Mouse (Mus musculus) macrophage (primary cell): ENCODE measurements at regions not wholly inside any gene's neighbourhood (a gene's known extent, or its start where the extent isn't known, plus 50 kb on each side); places are given as distances from the start of the nearest gene placed in this dataset.

Experiments
- H3K27ac ChIP-seq: fragments of 350-480 bp; formaldehyde crosslinking; 2 replicates; pipeline ENCODE4 v1.9.0; 2021
- H3K36me3 ChIP-seq: fragments of 350-480 bp; formaldehyde crosslinking; 2 replicates; pipeline ENCODE4 v1.9.0; 2021; ENCODE audit errors: inconsistent target
- H3K4me3 ChIP-seq: fragments of 350-480 bp; formaldehyde crosslinking; 2 replicates; pipeline ENCODE4 v1.9.0; 2021; ENCODE audit errors: inconsistent target
- H3K79me2 ChIP-seq: fragments of 350-480 bp; formaldehyde crosslinking; 2 replicates; pipeline ENCODE4 v1.9.0; 2021; ENCODE audit errors: inconsistent target
- WGBS: methylation state at CpG from one replicate; pipeline ENCODE4 v1.1.7; 2026; ENCODE audit warnings: inconsistent platforms; ENCODE audit not compliant: missing documents; 5-methylcytosine and 5-hydroxymethylcytosine counted together

- Histone ChIP-seq H3K27ac (no peak overlapping the region), H3K79me2 (no peaks in the 10 kb centered on the region), H3K4me3 (no peak overlapping the region), H3K36me3 (no peaks in the 10 kb centered on the region)
- 100% methylated on average over 5 of the region's 5 CpGs for WGBS
These were observed 175.6 kb upstream of the Hmga2 start for GRCm38 (mm10) chr10:120651845-120652244.

- 96% methylated on average over 9 of the region's 9 CpGs for WGBS
- no peaks in the 10 kb centered on the region for H3K79me2 ChIP-seq
- no peak overlapping the region for H3K4me3 ChIP-seq
- no peak overlapping the region for H3K27ac ChIP-seq
- no peaks in the 10 kb centered on the region for H3K36me3 ChIP-seq
These were observed 174.1 kb upstream of the Hmga2 start for GRCm38 (mm10) chr10:120650336-120650735.

- no peaks in the 10 kb centered on the region for H3K36me3 ChIP-seq
- H3K4me3 ChIP-seq: no peak overlapping the region
- H3K27ac ChIP-seq: no peak overlapping the region
- H3K79me2 ChIP-seq: no peaks in the 10 kb centered on the region
- WGBS: 93% methylated on average over 3 of the region's 3 CpGs
These were observed 172.5 kb upstream of the Hmga2 start for GRCm38 (mm10) chr10:120648741-120649140.

- Histone ChIP-seq H3K27ac (no peak overlapping the region), H3K4me3 (no peak overlapping the region), H3K36me3 (no peaks in the 10 kb centered on the region), H3K79me2 (no peaks in the 10 kb centered on the region)
- 77% methylated on average over 7 of the region's 7 CpGs for WGBS
These were observed 171.8 kb upstream of the Hmga2 start for GRCm38 (mm10) chr10:120648031-120648430.

- Histone ChIP-seq H3K27ac (no peak overlapping the region), H3K79me2 (no peaks in the 10 kb centered on the region), H3K4me3 (no peak overlapping the region), H3K36me3 (no peaks in the 10 kb centered on the region)
- WGBS: 86% methylated on average over 3 of the region's 3 CpGs
These were observed 171.1 kb upstream of the Hmga2 start for GRCm38 (mm10) chr10:120647323-120647722.

- Histone ChIP-seq H3K36me3 (no peaks in the 10 kb centered on the region), H3K4me3 (no peak overlapping the region), H3K79me2 (no peaks in the 10 kb centered on the region), H3K27ac (no peak overlapping the region)
- 94% methylated on average over 14 of the region's 14 CpGs for WGBS
These were observed 170.6 kb upstream of the Hmga2 start for GRCm38 (mm10) chr10:120646862-120647311.

GRCm38 (mm10) chr10:120640847-120641246 lies 164.6 kb upstream of the Hmga2 start:
- no peak overlapping the region for H3K27ac ChIP-seq
- no peaks in the 10 kb centered on the region for H3K36me3 ChIP-seq
- H3K79me2 ChIP-seq: no peaks in the 10 kb centered on the region
- 76% methylated on average over 5 of the region's 5 CpGs for WGBS
- H3K4me3 ChIP-seq: no peak overlapping the region

GRCm38 (mm10) chr10:120638316-120638715 lies 162.0 kb upstream of the Hmga2 start:
- WGBS: 92% methylated on average over 4 of the region's 4 CpGs
- H3K36me3 ChIP-seq: no peaks in the 10 kb centered on the region
- no peak overlapping the region for H3K4me3 ChIP-seq
- H3K27ac ChIP-seq: no peak overlapping the region
- no peaks in the 10 kb centered on the region for H3K79me2 ChIP-seq

- no peaks in the 10 kb centered on the region; the same call in 1 of the 2 replicates for H3K79me2 ChIP-seq
- H3K27ac ChIP-seq: peak overlapping the region; percentile 56
- H3K36me3 ChIP-seq: no peaks in the 10 kb centered on the region
- WGBS: 46% methylated on average over 21 of the region's 21 CpGs
- H3K4me3 ChIP-seq: no peak overlapping the region
These were observed 159.7 kb upstream of the Hmga2 start for GRCm38 (mm10) chr10:120635818-120636543.

- no peaks in the 10 kb centered on the region for H3K36me3 ChIP-seq
- peak overlapping the region; percentile 56 for H3K27ac ChIP-seq
- WGBS: 91% methylated on average over 5 of the region's 5 CpGs
- peaks cover 6% of the 10 kb centered on the region; the same call in 1 of the 2 replicates for H3K79me2 ChIP-seq
- no peak overlapping the region for H3K4me3 ChIP-seq
These were observed 158.9 kb upstream of the Hmga2 start for GRCm38 (mm10) chr10:120635194-120635593.

- Histone ChIP-seq H3K4me3 (no peak overlapping the region), H3K36me3 (no peaks in the 10 kb centered on the region), H3K27ac (peak overlapping the region; percentile 89), H3K79me2 (peaks cover 18% of the 10 kb centered on the region; the same call in 1 of the 2 replicates)
- WGBS: 65% methylated on average over 2 of the region's 2 CpGs
These were observed 155.8 kb upstream of the Hmga2 start for GRCm38 (mm10) chr10:120632071-120632470.

GRCm38 (mm10) chr10:120628066-120628465 lies 151.8 kb upstream of the Hmga2 start:
- 24% methylated on average over 5 of the region's 5 CpGs for WGBS
- no peak overlapping the region for H3K4me3 ChIP-seq
- no peaks in the 10 kb centered on the region for H3K36me3 ChIP-seq
- peaks cover 18% of the 10 kb centered on the region; the same call in 1 of the 2 replicates for H3K79me2 ChIP-seq
- H3K27ac ChIP-seq: peak overlapping the region; percentile 98

- H3K36me3 ChIP-seq: no peaks in the 10 kb centered on the region
- no peak overlapping the region for H3K4me3 ChIP-seq
- peaks cover 14% of the 10 kb centered on the region; the same call in 1 of the 2 replicates for H3K79me2 ChIP-seq
- WGBS: 9% methylated on average over 5 of the region's 5 CpGs
- peak overlapping the region; percentile 98 for H3K27ac ChIP-seq
These were observed 149.2 kb upstream of the Hmga2 start for GRCm38 (mm10) chr10:120625474-120625873.

GRCm38 (mm10) chr10:120624203-120624942 lies 148.1 kb upstream of the Hmga2 start:
- WGBS: 69% methylated on average over 8 of the region's 10 CpGs
- Histone ChIP-seq H3K36me3 (no peaks in the 10 kb centered on the region), H3K4me3 (no peak overlapping the region), H3K27ac (peak overlapping the region; percentile 98), H3K79me2 (peaks cover 5% of the 10 kb centered on the region; the same call in 1 of the 2 replicates)

GRCm38 (mm10) chr10:120616406-120617015 lies 140.2 kb upstream of the Hmga2 start:
- H3K4me3 ChIP-seq: no peak overlapping the region
- H3K27ac ChIP-seq: peak overlapping the region; percentile 99
- 4% methylated on average over 5 of the region's 5 CpGs for WGBS
- no peaks in the 10 kb centered on the region for H3K79me2 ChIP-seq
- no peaks in the 10 kb centered on the region for H3K36me3 ChIP-seq
